Comparison of ENCODE assay signal across 27 mouse cellular contexts in the genomic region with DNA sequence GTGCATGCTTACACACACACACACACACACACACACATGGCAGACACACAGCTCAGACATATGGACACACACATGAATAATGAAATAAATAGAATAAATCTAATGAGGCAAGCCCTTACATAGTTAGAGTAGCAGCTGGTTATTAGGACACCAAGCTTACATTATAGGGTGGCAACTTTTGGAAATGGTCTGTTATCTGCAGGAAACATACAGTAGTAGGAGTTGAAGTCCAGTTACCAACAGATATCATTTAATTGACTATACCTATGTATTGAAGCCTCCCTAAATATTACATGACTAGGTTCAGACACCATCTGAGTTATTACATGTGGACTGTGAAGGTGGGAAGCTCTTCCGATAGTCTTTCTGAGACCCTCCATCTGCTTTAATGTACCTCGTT. TPM values are rescaled to one million over a fixed set of nuclear protein-coding genes. Genes with fewer than 3 reads are reported as not detected.
DNase-seq lines count a peak whose midpoint lies in the region; ATAC-seq lines count a peak whose summit lies in the region.
"Had no signal": no experiment of that assay in that cellular context is flagged by ENCODE, and none has a peak within 500 bp of the region (broad histone marks: within the 10 kb centered on the region; RNA-seq: fewer than 3 reads in every experiment).

No protein-coding gene starts in this region.

- DNase-seq in liver, result no peak
- peak; percentile 7 for DNase-seq in c-Kit-positive CD71-positive TER-119-positive erythroid progenitor cells, embryonic 14.5 days (ENCODE audit: low spot score)
- no peak for DNase-seq in liver, embryonic 13.5 days
- DNase-seq in spleen, postnatal 14 days (ENCODE audit: low spot score in 2 of 2), result no peak
- DNase-seq in kidney, postnatal 25 days, result no peak
- DNase-seq in B cell, adult 2 months, result no peak
- DNase-seq: adrenal gland, adult 2 months; adrenal gland, postnatal 14 days; cerebellum, adult 18-20 months; cerebellum, adult 9-10 months; cerebellum, postnatal 14 days; gastrocnemius, postnatal 10 days; gastrocnemius, postnatal 36 days; heart, adult 2 months; heart, postnatal 14 days; heart, postnatal 4 days had no signal

- ATAC-seq in liver, embryonic 12.5 days, result peak; percentile 75
- ATAC-seq in liver, embryonic 13.5 days (ENCODE audit: low read depth), result peak; percentile 77
- ATAC-seq in megakaryocyte-erythroid progenitor cell, adult 5-6 weeks (replicated peaks; ENCODE audit: low FRiP score, low TSS enrichment, poor library complexity, severe bottlenecking), result peak; percentile 82
- ATAC-seq: CD4-positive, CD25-positive, alpha-beta regulatory T cell, adult 4 months; forebrain, embryonic 15.5 days; hindbrain, postnatal 0 days; inflammation-experienced regulatory T-cells, adult 6 months; Patski had no signal

- H3K4me3 ChIP-seq in liver, embryonic 12.5 days, result no peak overlapping the region
- no peak overlapping the region for H3K4me3 ChIP-seq in liver, embryonic 13.5 days (replicated peaks)
- H3K4me3 ChIP-seq: forebrain, embryonic 12.5 days; forebrain, embryonic 15.5 days; heart, adult 2 months; heart, embryonic 10.5 days; heart, embryonic 13.5 days had no signal

- H3K9me3 ChIP-seq in liver, embryonic 12.5 days (replicated peaks), result no peaks in the 10 kb centered on the region
- no peaks in the 10 kb centered on the region for H3K9me3 ChIP-seq in liver, embryonic 13.5 days (replicated peaks)
- H3K9me3 ChIP-seq: forebrain, embryonic 12.5 days; forebrain, embryonic 15.5 days; heart, embryonic 10.5 days; heart, embryonic 13.5 days had no signal

- 76% methylated on average over 2 of the region's 2 CpGs for WGBS in liver, embryonic 12.5 days (ENCODE audit: insufficient replicate concordance)
- WGBS in liver, embryonic 13.5 days (ENCODE audit: insufficient replicate concordance), result 69% methylated on average over 2 of the region's 2 CpGs

- H3K36me3 ChIP-seq in liver, embryonic 12.5 days, result 0 out of 2 replicates have a peak, but pooled peaks cover 2% of the 10 kb centered on the region
- H3K36me3 ChIP-seq in liver, embryonic 13.5 days, result no peaks in the 10 kb centered on the region
- H3K36me3 ChIP-seq: forebrain, embryonic 15.5 days; heart, embryonic 10.5 days had no signal

- H3K9ac ChIP-seq in liver, embryonic 12.5 days, result no peak overlapping the region
- no peak overlapping the region for H3K9ac ChIP-seq in liver, embryonic 13.5 days
- H3K9ac ChIP-seq: forebrain, embryonic 12.5 days; forebrain, embryonic 15.5 days; heart, embryonic 13.5 days; hindbrain, embryonic 14.5 days had no signal

- H3K27me3 ChIP-seq in liver, embryonic 12.5 days (replicated peaks), result no peaks in the 10 kb centered on the region
- no peaks in the 10 kb centered on the region for H3K27me3 ChIP-seq in liver, embryonic 13.5 days
- H3K27me3 ChIP-seq: forebrain, embryonic 12.5 days; forebrain, embryonic 15.5 days; heart, embryonic 13.5 days; Patski had no signal

- H3K27ac ChIP-seq in liver, embryonic 12.5 days, result no peak overlapping the region
- no peak overlapping the region for H3K27ac ChIP-seq in liver, embryonic 13.5 days
- H3K27ac ChIP-seq: forebrain, embryonic 12.5 days; forebrain, embryonic 15.5 days; heart, adult 2 months; heart, embryonic 10.5 days; heart, embryonic 13.5 days; hindbrain, embryonic 14.5 days; hindbrain, postnatal 0 days had no signal

- no peak overlapping the region for H3K4me2 ChIP-seq in liver, embryonic 12.5 days
- H3K4me2 ChIP-seq in liver, embryonic 13.5 days, result no peak overlapping the region
- H3K4me2 ChIP-seq: forebrain, embryonic 12.5 days; forebrain, embryonic 15.5 days; heart, embryonic 13.5 days; hindbrain, embryonic 14.5 days had no signal

- H3K4me1 ChIP-seq in liver, embryonic 12.5 days, result peaks cover 7% of the 10 kb centered on the region
- H3K4me1 ChIP-seq in liver, embryonic 13.5 days (replicated peaks), result peaks cover 6% of the 10 kb centered on the region
- H3K4me1 ChIP-seq: forebrain, embryonic 12.5 days; forebrain, embryonic 15.5 days; heart, embryonic 10.5 days; heart, embryonic 13.5 days had no signal

RNA-seq across cellular contexts. Expression of a gene that starts 44.3 kb away (rescaled TPM):
- polyA plus RNA-seq in liver, embryonic 12.5 days (2016; fragmentation: Nextera tagmentation; extraction: Ambion mirVana), result 2.6 and 3.0 TPM in 2 replicates
- polyA plus RNA-seq in liver, embryonic 13.5 days (2015; fragmentation: Nextera tagmentation; extraction: Ambion mirVana), result 1.1 and 1.6 TPM in 2 replicates
- 1.9 and 5.5 TPM in 2 replicates for total RNA-seq in megakaryocyte-erythroid progenitor cell, adult 5-6 weeks (2014; fragmentation: Nextera tagmentation)
- total RNA-seq in megakaryocyte-erythroid progenitor cell, adult 5-6 weeks (2017), result 3.1 and 6.9 TPM in 2 replicates
